Mouse (Mus musculus): ENCODE data around the gene Elp4. TPM values are rescaled to one million over a fixed set of nuclear protein-coding genes. Genes with fewer than 3 reads are reported as not detected.

Gene Elp4
- polyA plus RNA-seq, 1 experiment from 2014 or later: 11.3 TPM

GRCm38 (mm10) chr2:105683771-105684410, 220.5 kb downstream of the Elp4 start:
- H3K36me3 ChIP-seq (ENCODE audit: insufficient read depth, low read length): no peaks in the 10 kb centered on the region
- TF ChIP-seq EP300 (IDR thresholded peaks at IDR 0.05) (no peak), CTCF (IDR thresholded peaks at IDR 0.05) (no peak)
- H3K9me3 ChIP-seq (ENCODE audit: low read length): no peaks in the 10 kb centered on the region
- no peak overlapping the region for H3K9ac ChIP-seq (replicated peaks; ENCODE audit: low read depth)
- H3K4me3 ChIP-seq (ENCODE audit: low read depth, low read length): no peak overlapping the region
- H3K4me2 ChIP-seq (replicated peaks; ENCODE audit: low read depth, low read length): no peak overlapping the region
- no peak for DNase-seq (ENCODE audit: low spot score)
- no peak for ATAC-seq
- H3K4me1 ChIP-seq (ENCODE audit: insufficient read depth, low read depth, low read length): 0 out of 2 replicates have a peak, but pooled peaks cover 7% of the 10 kb centered on the region
- WGBS: 2% methylated on average over 22 of the region's 22 CpGs
- no peak overlapping the region for H3K27ac ChIP-seq (ENCODE audit: low read length)
- H3K27me3 ChIP-seq (replicated peaks; ENCODE audit: insufficient read depth, low read length): peaks cover 92% of the 10 kb centered on the region

DNA sequence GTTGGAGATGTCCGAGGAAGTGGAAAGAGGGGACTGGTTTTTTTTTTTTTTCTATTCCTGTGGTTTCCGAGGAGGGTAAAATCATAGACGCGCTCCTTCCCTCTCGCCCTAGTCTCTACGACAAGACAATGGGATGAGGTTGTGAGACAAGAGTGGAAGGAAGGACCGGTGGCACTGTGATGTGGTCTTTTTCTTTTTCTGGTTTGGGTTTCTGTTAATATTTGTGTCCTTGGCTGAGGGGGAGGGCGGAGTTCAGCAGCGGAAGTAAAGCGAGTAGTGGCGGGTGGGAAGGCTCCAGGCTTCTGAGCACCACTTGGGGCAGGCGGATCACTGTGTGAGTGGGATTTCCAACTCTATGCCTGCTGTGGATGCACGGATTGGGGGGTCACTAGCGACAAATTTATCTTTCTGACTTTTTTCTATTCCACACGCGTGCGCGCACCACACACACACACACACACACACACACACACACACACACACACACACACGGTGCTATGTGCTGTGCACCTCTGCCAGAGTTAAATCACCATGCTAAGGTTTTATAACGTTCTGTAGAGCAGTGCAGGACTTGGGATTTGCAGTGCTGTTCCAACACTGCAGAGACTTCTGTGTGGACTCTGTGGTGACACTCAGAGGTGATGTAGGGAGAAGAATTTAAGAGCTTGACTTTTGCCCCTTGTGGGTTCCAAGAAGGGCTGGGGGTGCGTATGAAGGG, 221.6 kb downstream of the Elp4 start:
- Histone ChIP-seq H3K27me3 (replicated peaks; ENCODE audit: insufficient read depth, low read length) (peaks cover 90% of the 10 kb centered on the region), H3K4me2 (replicated peaks; ENCODE audit: low read depth, low read length) (no peak overlapping the region), H3K36me3 (ENCODE audit: insufficient read depth, low read length) (no peaks in the 10 kb centered on the region), H3K4me1 (ENCODE audit: insufficient read depth, low read depth, low read length) (0 out of 2 replicates have a peak, but pooled peaks cover 6% of the 10 kb centered on the region), H3K27ac (ENCODE audit: low read length) (no peak overlapping the region), H3K9ac (replicated peaks; ENCODE audit: low read depth) (no peak overlapping the region), H3K9me3 (ENCODE audit: low read length) (no peaks in the 10 kb centered on the region), H3K4me3 (ENCODE audit: low read depth, low read length) (no peak overlapping the region)
- TF ChIP-seq CTCF (IDR thresholded peaks at IDR 0.05): no peak
- TF ChIP-seq EP300 (IDR thresholded peaks at IDR 0.05): no peak
- DNase-seq (ENCODE audit: low spot score) (no peak), ATAC-seq (no peak)
- under 1% methylated on average over 16 of the region's 21 CpGs for WGBS

DNA sequence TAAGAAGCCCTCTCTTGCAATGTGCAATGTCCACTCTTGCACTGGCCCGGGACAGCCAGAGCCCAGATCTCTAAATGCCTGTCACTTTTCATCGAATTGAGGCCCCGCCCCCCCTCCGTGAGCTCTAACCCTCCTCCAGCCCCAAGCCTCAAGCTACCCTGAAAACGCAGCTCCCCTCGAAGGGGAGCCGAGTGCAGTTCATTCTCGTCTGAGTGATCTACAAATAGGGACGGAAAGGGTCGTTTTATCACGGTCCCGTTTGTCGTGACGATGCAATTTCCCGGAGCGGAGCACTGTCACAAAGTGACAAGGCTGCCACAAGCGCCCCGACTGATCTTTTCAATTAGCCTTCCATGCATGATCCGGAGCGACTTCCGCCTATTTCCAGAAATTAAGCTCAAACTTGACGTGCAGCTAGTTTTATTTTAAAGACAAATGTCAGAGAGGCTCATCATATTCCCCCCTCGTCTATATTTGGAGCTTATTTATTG, 222.3 kb downstream of the Elp4 start:
- DNase-seq (ENCODE audit: low spot score): no peak
- 1% methylated on average over 23 of the region's 23 CpGs for WGBS

GRCm38 (mm10) chr2:105680999-105681710, 223.2 kb downstream of the Elp4 start:
- Histone ChIP-seq H3K4me1 (ENCODE audit: insufficient read depth, low read depth, low read length) (peaks cover 4% of the 10 kb centered on the region; the same call in 1 of the 2 replicates), H3K9me3 (ENCODE audit: low read length) (no peaks in the 10 kb centered on the region), H3K27ac (ENCODE audit: low read length) (no peak overlapping the region), H3K36me3 (ENCODE audit: insufficient read depth, low read length) (no peaks in the 10 kb centered on the region), H3K4me2 (replicated peaks; ENCODE audit: low read depth, low read length) (no peak overlapping the region), H3K4me3 (ENCODE audit: low read depth, low read length) (no peak overlapping the region), H3K9ac (replicated peaks; ENCODE audit: low read depth) (no peak overlapping the region), H3K27me3 (replicated peaks; ENCODE audit: insufficient read depth, low read length) (peaks cover 90% of the 10 kb centered on the region)
- ATAC-seq (no peak), DNase-seq (ENCODE audit: low spot score) (no peak)
- WGBS: 4% methylated on average over 30 of the region's 30 CpGs
- TF ChIP-seq EP300 (IDR thresholded peaks at IDR 0.05) (no peak), CTCF (IDR thresholded peaks at IDR 0.05) (no peak)

More for the DNA sequence above, 222.3 kb downstream of the Elp4 start:
- H3K27me3 ChIP-seq (replicated peaks; ENCODE audit: insufficient read depth, low read length): peaks cover 90% of the 10 kb centered on the region
- H3K27ac ChIP-seq (ENCODE audit: low read length): no peak overlapping the region
- no peak for TF ChIP-seq EP300 (IDR thresholded peaks at IDR 0.05)
- no peak for TF ChIP-seq CTCF (IDR thresholded peaks at IDR 0.05)
- no peak overlapping the region for H3K4me2 ChIP-seq (replicated peaks; ENCODE audit: low read depth, low read length)
- H3K9me3 ChIP-seq (ENCODE audit: low read length): no peaks in the 10 kb centered on the region
- no peaks in the 10 kb centered on the region for H3K4me1 ChIP-seq (ENCODE audit: insufficient read depth, low read depth, low read length)
- no peaks in the 10 kb centered on the region for H3K36me3 ChIP-seq (ENCODE audit: insufficient read depth, low read length)
- H3K9ac ChIP-seq (replicated peaks; ENCODE audit: low read depth): no peak overlapping the region
- no peak overlapping the region for H3K4me3 ChIP-seq (ENCODE audit: low read depth, low read length)
- no peak for ATAC-seq

DNA sequence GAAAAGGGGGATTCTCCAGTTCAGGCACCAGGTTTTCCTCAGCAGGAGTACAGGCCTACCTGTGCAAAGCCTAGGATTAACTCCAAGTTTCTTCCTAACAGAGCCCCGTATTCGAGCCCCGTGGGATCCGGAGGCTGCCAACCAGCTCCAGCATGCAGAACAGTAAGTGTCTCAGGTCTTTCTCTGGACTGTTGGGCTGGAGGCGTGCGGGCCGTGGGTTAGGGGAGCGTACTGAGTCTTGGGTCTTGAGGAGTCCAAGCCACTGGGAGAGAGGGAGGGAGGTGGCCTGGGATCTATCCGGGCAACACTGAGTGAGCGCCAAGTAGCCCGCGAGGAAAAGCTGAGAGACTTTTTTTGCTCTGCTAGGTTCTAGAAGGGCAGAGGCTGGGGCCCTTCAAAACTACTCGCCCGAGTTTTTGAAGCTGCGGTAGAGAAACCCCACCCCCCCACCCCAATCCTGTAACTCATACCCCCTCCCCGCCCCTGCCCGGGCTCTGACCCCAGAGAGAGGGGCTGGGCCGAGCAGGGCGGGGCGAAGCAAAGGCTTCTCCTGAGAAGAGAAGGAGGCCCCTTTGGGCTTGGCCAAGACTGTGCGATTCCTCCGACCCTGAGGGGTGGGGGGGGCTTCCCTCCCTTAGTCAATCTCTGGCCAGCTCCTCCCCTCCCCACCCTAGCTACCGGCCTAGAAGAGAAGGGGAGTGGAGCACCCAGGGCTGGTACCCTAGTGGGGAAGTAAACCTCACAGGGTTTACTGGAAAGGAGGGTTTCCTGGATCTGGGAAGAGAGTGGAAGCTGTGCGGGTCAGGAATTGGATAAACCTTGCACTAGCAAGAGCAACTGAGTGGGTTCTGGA, 224.0 kb downstream of the Elp4 start:
- Histone ChIP-seq H3K4me2 (replicated peaks; ENCODE audit: low read depth, low read length) (no peak overlapping the region), H3K9ac (replicated peaks; ENCODE audit: low read depth) (no peak overlapping the region), H3K27ac (ENCODE audit: low read length) (no peak overlapping the region), H3K27me3 (replicated peaks; ENCODE audit: insufficient read depth, low read length) (peaks cover 90% of the 10 kb centered on the region), H3K4me1 (ENCODE audit: insufficient read depth, low read depth, low read length) (peaks cover 7% of the 10 kb centered on the region; the same call in 1 of the 2 replicates), H3K4me3 (ENCODE audit: low read depth, low read length) (no peak overlapping the region), H3K36me3 (ENCODE audit: insufficient read depth, low read length) (no peaks in the 10 kb centered on the region), H3K9me3 (ENCODE audit: low read length) (no peaks in the 10 kb centered on the region)
- WGBS: 2% methylated on average over 21 of the region's 24 CpGs
- DNase-seq (ENCODE audit: low spot score): no peak
- ATAC-seq: no peak
- TF ChIP-seq EP300 (IDR thresholded peaks at IDR 0.05) (no peak), CTCF (IDR thresholded peaks at IDR 0.05) (no peak)
